Comparison of ENCODE assay signal across 45 mouse cellular contexts in genomic region chr11:100019466-100019865, GRCm38 (mm10). TPM values are rescaled to one million over a fixed set of nuclear protein-coding genes. Genes with fewer than 3 reads are reported as not detected.
"Had no signal": no experiment of that assay in that cellular context is flagged by ENCODE, and none has a peak within 500 bp of the region (broad histone marks: within the 10 kb centered on the region; RNA-seq: fewer than 3 reads in every experiment).

No protein-coding gene starts in this region.

- ATAC-seq: liver, embryonic 12.5 days; liver, postnatal 0 days; midbrain, embryonic 13.5 days; midbrain, embryonic 15.5 days; midbrain, embryonic 16.5 days had no signal

- DNase-seq: left cerebral cortex, postnatal 4 days; liver; liver, embryonic 13.5 days; liver, postnatal 0 days; lung, adult 18-20 months; lung, adult 2 months; lung, embryonic 14.5 days; lung, postnatal 10 days; lung, postnatal 14 days; lung, postnatal 4 days; midbrain, embryonic 14.5 days had no signal

- H3K4me1 ChIP-seq: limb, embryonic 10.5 days; limb, embryonic 12.5 days; limb, embryonic 13.5 days; limb, embryonic 15.5 days; liver, embryonic 12.5 days; liver, embryonic 13.5 days; liver, embryonic 15.5 days; megakaryocyte, embryonic 14.5 days; midbrain, embryonic 10.5 days; midbrain, embryonic 12.5 days; midbrain, embryonic 13.5 days; midbrain, embryonic 15.5 days; neural tube, embryonic 12.5 days; neural tube, embryonic 13.5 days had no signal

- H3K4me3 ChIP-seq: limb, embryonic 10.5 days; limb, embryonic 12.5 days; limb, embryonic 13.5 days; limb, embryonic 15.5 days; liver, embryonic 12.5 days; liver, embryonic 13.5 days; liver, embryonic 15.5 days; lung, embryonic 15.5 days; megakaryocyte, embryonic 14.5 days; midbrain, embryonic 10.5 days; midbrain, embryonic 12.5 days; midbrain, embryonic 13.5 days; midbrain, embryonic 15.5 days; myocyte; neural tube, embryonic 12.5 days; neural tube, embryonic 13.5 days had no signal

- H3K27ac ChIP-seq: limb, embryonic 10.5 days; limb, embryonic 12.5 days; limb, embryonic 13.5 days; limb, embryonic 15.5 days; liver, embryonic 12.5 days; liver, embryonic 13.5 days; liver, embryonic 14.5 days; liver, embryonic 15.5 days; lung, embryonic 15.5 days; macrophage; midbrain, embryonic 10.5 days; midbrain, embryonic 12.5 days; midbrain, embryonic 13.5 days; midbrain, embryonic 15.5 days; neural tube, embryonic 12.5 days; neural tube, embryonic 13.5 days had no signal

- H3K36me3 ChIP-seq: limb, embryonic 10.5 days; limb, embryonic 12.5 days; limb, embryonic 13.5 days; limb, embryonic 15.5 days; liver, embryonic 12.5 days; liver, embryonic 13.5 days; liver, embryonic 15.5 days; lung, embryonic 15.5 days; midbrain, embryonic 10.5 days; midbrain, embryonic 12.5 days; midbrain, embryonic 13.5 days; midbrain, embryonic 15.5 days; neural tube, embryonic 12.5 days; neural tube, embryonic 13.5 days had no signal

- H3K9ac ChIP-seq: limb, embryonic 12.5 days; limb, embryonic 13.5 days; limb, embryonic 15.5 days; liver, embryonic 12.5 days; liver, embryonic 13.5 days; liver, embryonic 14.5 days; liver, embryonic 15.5 days; liver, postnatal 0 days; lung, embryonic 14.5 days; lung, embryonic 15.5 days; midbrain, embryonic 12.5 days; midbrain, embryonic 13.5 days; midbrain, embryonic 15.5 days; neural tube, embryonic 12.5 days; neural tube, embryonic 13.5 days had no signal

- H3K9me3 ChIP-seq: limb, embryonic 10.5 days; limb, embryonic 12.5 days; limb, embryonic 13.5 days; limb, embryonic 15.5 days; liver, embryonic 12.5 days; liver, embryonic 13.5 days; liver, embryonic 15.5 days; lung, embryonic 15.5 days; megakaryocyte, embryonic 14.5 days; midbrain, embryonic 10.5 days; midbrain, embryonic 12.5 days; midbrain, embryonic 13.5 days; midbrain, embryonic 15.5 days; neural tube, embryonic 12.5 days; neural tube, embryonic 13.5 days had no signal

- H3K27me3 ChIP-seq: limb, embryonic 12.5 days; limb, embryonic 13.5 days; limb, embryonic 15.5 days; liver, embryonic 12.5 days; liver, embryonic 13.5 days; liver, embryonic 15.5 days; lung, embryonic 15.5 days; megakaryocyte, embryonic 14.5 days; midbrain, embryonic 12.5 days; midbrain, embryonic 13.5 days; midbrain, embryonic 15.5 days; neural tube, embryonic 12.5 days; neural tube, embryonic 13.5 days had no signal

- H3K4me2 ChIP-seq: limb, embryonic 12.5 days; limb, embryonic 13.5 days; limb, embryonic 15.5 days; liver, embryonic 11.5 days; liver, embryonic 12.5 days; liver, embryonic 13.5 days; liver, embryonic 15.5 days; lung, embryonic 14.5 days; lung, embryonic 15.5 days; midbrain, embryonic 11.5 days; midbrain, embryonic 12.5 days; midbrain, embryonic 13.5 days; midbrain, embryonic 15.5 days; neural tube, embryonic 12.5 days; neural tube, embryonic 13.5 days had no signal

RNA-seq across cellular contexts. Expression of gene Krt33a, which starts 3.5 kb away (rescaled TPM):
- total RNA-seq: left cerebral cortex, postnatal 10 days; left cerebral cortex, postnatal 14 days; left cerebral cortex, postnatal 25 days; left cerebral cortex, postnatal 36 days; liver, adult 2 months; megakaryocyte progenitor cell, adult 5-6 weeks; megakaryocyte, adult 5-6 weeks; megakaryocyte-erythroid progenitor cell, adult 5-6 weeks; midbrain, postnatal 0 days; monocyte, adult 5-6 weeks had no signal
- polyA plus RNA-seq: limb, embryonic 10.5 days; limb, embryonic 11.5 days; limb, embryonic 12.5 days; limb, embryonic 13.5 days; liver, adult 2 months; liver, embryonic 11.5 days; liver, embryonic 12.5 days; liver, embryonic 13.5 days; liver, embryonic 14.5 days; liver, embryonic 15.5 days; liver, embryonic 16.5 days; liver, postnatal 0 days; lung, adult 2 months; lung, embryonic 14.5 days; lung, embryonic 15.5 days; lung, embryonic 16.5 days; macrophage; midbrain, embryonic 10.5 days; midbrain, embryonic 11.5 days; midbrain, embryonic 12.5 days; midbrain, embryonic 13.5 days; midbrain, embryonic 14.5 days; midbrain, embryonic 15.5 days; midbrain, embryonic 16.5 days; midbrain, postnatal 0 days; myocyte; neural tube, embryonic 11.5 days; neural tube, embryonic 12.5 days; neural tube, embryonic 13.5 days had no signal

RNA-seq across cellular contexts. Expression of gene Krt33b, which starts 10.2 kb away (rescaled TPM):
- total RNA-seq: left cerebral cortex, postnatal 10 days; left cerebral cortex, postnatal 14 days; left cerebral cortex, postnatal 25 days; left cerebral cortex, postnatal 36 days; left cerebral cortex, postnatal 4 days; liver, adult 2 months; megakaryocyte progenitor cell, adult 5-6 weeks; megakaryocyte, adult 5-6 weeks; megakaryocyte-erythroid progenitor cell, adult 5-6 weeks; midbrain, postnatal 0 days; monocyte, adult 5-6 weeks had no signal
- polyA plus RNA-seq: limb, embryonic 10.5 days; liver, adult 2 months; liver, embryonic 11.5 days; liver, embryonic 12.5 days; liver, embryonic 13.5 days; liver, embryonic 14.5 days; liver, embryonic 15.5 days; liver, embryonic 16.5 days; liver, postnatal 0 days; lung, adult 2 months; lung, embryonic 14.5 days; lung, embryonic 15.5 days; lung, embryonic 16.5 days; macrophage; midbrain, embryonic 10.5 days; midbrain, embryonic 11.5 days; midbrain, embryonic 12.5 days; midbrain, embryonic 13.5 days; midbrain, embryonic 14.5 days; midbrain, embryonic 15.5 days; neural tube, embryonic 11.5 days; neural tube, embryonic 12.5 days; neural tube, embryonic 13.5 days had no signal

RNA-seq across cellular contexts. Expression of gene Krt34, which starts 21.9 kb away (rescaled TPM):
- total RNA-seq: left cerebral cortex, postnatal 10 days; left cerebral cortex, postnatal 14 days; left cerebral cortex, postnatal 25 days; left cerebral cortex, postnatal 36 days; left cerebral cortex, postnatal 4 days; liver, adult 2 months; megakaryocyte progenitor cell, adult 5-6 weeks; megakaryocyte, adult 5-6 weeks; megakaryocyte-erythroid progenitor cell, adult 5-6 weeks; midbrain, postnatal 0 days; monocyte, adult 5-6 weeks had no signal
- polyA plus RNA-seq: limb, embryonic 10.5 days; limb, embryonic 11.5 days; limb, embryonic 12.5 days; limb, embryonic 13.5 days; liver, adult 2 months; liver, embryonic 11.5 days; liver, embryonic 12.5 days; liver, embryonic 13.5 days; liver, embryonic 14.5 days; liver, embryonic 15.5 days; liver, embryonic 16.5 days; liver, postnatal 0 days; lung, adult 2 months; lung, embryonic 14.5 days; macrophage; midbrain, embryonic 10.5 days; midbrain, embryonic 11.5 days; midbrain, embryonic 12.5 days; midbrain, embryonic 13.5 days; midbrain, embryonic 14.5 days; midbrain, embryonic 15.5 days; midbrain, embryonic 16.5 days; midbrain, postnatal 0 days; myocyte; neural tube, embryonic 11.5 days; neural tube, embryonic 12.5 days; neural tube, embryonic 13.5 days had no signal

RNA-seq across cellular contexts. Expression of gene Krtap17-1, which starts 25.7 kb away (rescaled TPM):
- total RNA-seq: left cerebral cortex, postnatal 10 days; left cerebral cortex, postnatal 14 days; left cerebral cortex, postnatal 25 days; left cerebral cortex, postnatal 36 days; left cerebral cortex, postnatal 4 days; liver, adult 2 months; megakaryocyte progenitor cell, adult 5-6 weeks; megakaryocyte, adult 5-6 weeks; megakaryocyte-erythroid progenitor cell, adult 5-6 weeks; monocyte, adult 5-6 weeks had no signal
- polyA plus RNA-seq: liver, adult 2 months; liver, embryonic 11.5 days; liver, embryonic 12.5 days; liver, embryonic 13.5 days; liver, embryonic 14.5 days; liver, embryonic 15.5 days; liver, embryonic 16.5 days; liver, postnatal 0 days; macrophage; midbrain, embryonic 10.5 days; midbrain, embryonic 11.5 days; midbrain, embryonic 12.5 days; midbrain, embryonic 14.5 days; myocyte; neural tube, embryonic 11.5 days; neural tube, embryonic 12.5 days; neural tube, embryonic 13.5 days had no signal

RNA-seq across cellular contexts. Expression of gene Krt31, which starts 30.9 kb away (rescaled TPM):
- total RNA-seq: left cerebral cortex, postnatal 10 days; left cerebral cortex, postnatal 14 days; left cerebral cortex, postnatal 25 days; left cerebral cortex, postnatal 36 days; left cerebral cortex, postnatal 4 days; liver, adult 2 months; megakaryocyte progenitor cell, adult 5-6 weeks; megakaryocyte, adult 5-6 weeks; megakaryocyte-erythroid progenitor cell, adult 5-6 weeks; monocyte, adult 5-6 weeks had no signal
- polyA plus RNA-seq: limb, embryonic 10.5 days; limb, embryonic 11.5 days; limb, embryonic 12.5 days; limb, embryonic 13.5 days; liver, adult 2 months; liver, embryonic 11.5 days; liver, embryonic 12.5 days; liver, embryonic 13.5 days; liver, embryonic 14.5 days; liver, embryonic 15.5 days; liver, embryonic 16.5 days; liver, postnatal 0 days; lung, embryonic 14.5 days; macrophage; midbrain, embryonic 10.5 days; midbrain, embryonic 11.5 days; midbrain, embryonic 12.5 days; midbrain, embryonic 13.5 days; midbrain, embryonic 14.5 days; midbrain, embryonic 15.5 days; midbrain, embryonic 16.5 days; midbrain, postnatal 0 days; neural tube, embryonic 11.5 days; neural tube, embryonic 12.5 days; neural tube, embryonic 13.5 days had no signal
